Mouse (Mus musculus) myocyte (in vitro differentiated cells): ENCODE measurements around the gene Arntl.

Experiments
- CEBPB ChIP-seq: IDR thresholded peaks from 2 replicates; pipeline ENCODE4 v1.6.1; 2011; ENCODE audit warnings: mild to moderate bottlenecking, moderate library complexity; ENCODE audit not compliant: poor library complexity, insufficient read depth, severe bottlenecking
- E2F4 ChIP-seq: IDR thresholded peaks from one replicate; pipeline ENCODE4 v1.6.1; 2011; ENCODE audit warnings: mild to moderate bottlenecking, control low read depth, moderate library complexity; ENCODE audit not compliant: insufficient read depth
- MAX ChIP-seq: IDR thresholded peaks from one replicate; pipeline ENCODE4 v1.6.1; 2011; ENCODE audit warnings: low read depth, mild to moderate bottlenecking, control low read depth
- MYOD1 ChIP-seq, 3 experiments: IDR thresholded peaks; one replicate each; pipeline ENCODE4 v1.6.1; 2011; ENCODE audit warnings: control low read depth in 2 of 3, low read depth in 2 of 3, mild to moderate bottlenecking in 2 of 3, moderate library complexity in 1 of 3; ENCODE audit not compliant: insufficient read length in 2 of 3, control insufficient read depth in 1 of 3
- MYOG ChIP-seq, 3 experiments: IDR thresholded peaks; one replicate each; pipeline ENCODE4 v1.6.1; 2011; ENCODE audit warnings: control low read depth in 2 of 3, low read depth in 2 of 3, mild to moderate bottlenecking in 2 of 3; ENCODE audit not compliant: insufficient read length in 2 of 3, control insufficient read depth in 1 of 3, insufficient read depth in 1 of 3
- POLR2A ChIP-seq: IDR thresholded peaks from one replicate; pipeline ENCODE4 v1.6.1; 2011; ENCODE audit warnings: low read depth, mild to moderate bottlenecking, control low read depth, moderate library complexity; ENCODE audit not compliant: insufficient read length
- POLR2AphosphoS2 ChIP-seq: IDR thresholded peaks from one replicate; pipeline ENCODE4 v1.6.1; 2011; ENCODE audit warnings: low read depth, control low read depth; ENCODE audit not compliant: insufficient read length
- SRF ChIP-seq: IDR thresholded peaks from one replicate; pipeline ENCODE4 v1.6.1; 2011; ENCODE audit warnings: low read depth; ENCODE audit not compliant: control insufficient read depth, insufficient read length
- TCF12 ChIP-seq: IDR thresholded peaks from one replicate; pipeline ENCODE4 v1.6.1; 2011; ENCODE audit warnings: mild to moderate bottlenecking, control low read depth; ENCODE audit not compliant: poor library complexity, insufficient read depth, severe bottlenecking
- USF1 ChIP-seq: IDR thresholded peaks from one replicate; pipeline ENCODE4 v1.6.1; 2011; ENCODE audit warnings: low read depth, mild to moderate bottlenecking, control low read depth, moderate library complexity

DNA sequence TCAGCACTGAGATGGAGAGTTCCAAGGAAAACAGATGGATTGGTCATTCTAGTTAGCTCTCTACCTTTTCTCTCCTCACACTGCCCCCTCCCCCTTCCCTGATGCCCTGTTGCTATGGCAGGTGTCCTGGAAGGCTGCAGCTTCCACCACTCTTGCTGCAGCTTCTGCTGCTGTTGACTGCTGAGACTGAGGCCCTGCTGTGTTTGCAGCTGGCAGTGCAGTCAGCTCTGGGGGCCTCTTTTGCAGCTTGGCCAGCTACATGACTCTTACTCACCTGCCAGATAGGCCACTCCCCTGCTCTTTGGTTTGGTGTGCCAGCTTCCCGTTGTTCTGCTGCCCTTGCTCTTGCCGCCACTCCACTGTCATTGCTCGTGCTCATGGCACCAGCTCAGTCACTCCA, 62.7 kb downstream of the Arntl start:
- TF ChIP-seq POLR2A (no peak), MAX (no peak), E2F4 (no peak), USF1 (no peak), POLR2AphosphoS2 (no peak), MYOG (IDR thresholded peaks at IDR 0.05; ENCODE audit: control insufficient read depth in 1 of 3, insufficient read depth in 1 of 3, insufficient read length in 2 of 3, low read depth in 2 of 3) (no peak), MYOD1 (IDR thresholded peaks at IDR 0.05; ENCODE audit: control insufficient read depth in 1 of 3, insufficient read length in 2 of 3, low read depth in 2 of 3) (no peak), CEBPB (no peak), TCF12 (no peak), SRF (no peak)
